Mouse (Mus musculus) neural tube, embryonic 12.5 days (tissue): ENCODE results near the gene Acvrl1. TPM values are rescaled to one million over a fixed set of nuclear protein-coding genes. Genes with fewer than 3 reads are reported as not detected.

ENCODE experiments used
- ATAC-seq: fragments of 200-750 bp; cut with Nextera tagmentation; 2 replicates; pipeline ENCODE4 v1.8.0; 2017; ENCODE audit warnings: low read depth, mild to moderate bottlenecking, moderate TSS enrichment, moderate library complexity; ENCODE audit not compliant: low FRiP score
- H3K27ac ChIP-seq: fragments of 300-500 bp; sonication (generic); 2 replicates; pipeline ENCODE4 v1.5.1; 2016
- H3K27me3 ChIP-seq: fragments of 300-500 bp; sonication (generic); replicated peaks from 2 replicates; pipeline ENCODE4 v1.6.1; 2016; ENCODE audit warnings: mild to moderate bottlenecking
- H3K36me3 ChIP-seq: fragments of 300-500 bp; sonication (generic); 2 replicates; pipeline ENCODE4 v1.6.1; 2016; ENCODE audit warnings: mild to moderate bottlenecking
- H3K4me1 ChIP-seq: fragments of 300-500 bp; sonication (generic); 2 replicates; pipeline ENCODE4 v1.6.1; 2016
- H3K4me2 ChIP-seq: fragments of 300-500 bp; sonication (generic); replicated peaks from 2 replicates; pipeline ENCODE4 v1.6.1; 2016; ENCODE audit warnings: mild to moderate bottlenecking
- H3K4me3 ChIP-seq: fragments of 300-500 bp; sonication (generic); 2 replicates; pipeline ENCODE4 v1.5.1; 2016
- H3K9ac ChIP-seq: fragments of 300-500 bp; sonication (generic); 2 replicates; pipeline ENCODE4 v1.6.1; 2016; ENCODE audit warnings: mild to moderate bottlenecking
- H3K9me3 ChIP-seq: fragments of 300-500 bp; sonication (generic); 2 replicates; pipeline ENCODE4 v1.6.1; 2016; ENCODE audit warnings: mild to moderate bottlenecking
- WGBS: fragments of 180-500 bp; shearing (Covaris S2); methylation state at CpG from one replicate; pipeline ENCODE4 v1.1.7; 2016; 5-methylcytosine and 5-hydroxymethylcytosine counted together
- polyA plus RNA-seq: library from polyadenylated mRNA; unstranded; fragments of >200 nt; fragmentation: Nextera tagmentation; extraction: Ambion mirVana; gene quantifications from 2 replicates; pipeline ENCODE4 v1.2.1, GENCODE M21; 2016

The Acvrl1 gene
- polyA plus RNA-seq, 1 experiment from 2014 or later: 8.3 TPM

GRCm38 (mm10) chr15:101163056-101163458 lies 34.7 kb downstream of the Acvrl1 start:
- H3K27ac ChIP-seq: no peak overlapping the region
- no peak overlapping the region for H3K4me3 ChIP-seq
- peak overlapping the region; percentile 8; the same call in 1 of the 2 replicates for H3K4me2 ChIP-seq
- no peak overlapping the region for H3K9ac ChIP-seq
- no peaks in the 10 kb centered on the region for H3K27me3 ChIP-seq
- H3K9me3 ChIP-seq: no peaks in the 10 kb centered on the region
- ATAC-seq: no peak
- H3K4me1 ChIP-seq: peaks cover 28% of the 10 kb centered on the region
- 19% methylated on average over 15 of the region's 15 CpGs for WGBS
- no peaks in the 10 kb centered on the region for H3K36me3 ChIP-seq

DNA sequence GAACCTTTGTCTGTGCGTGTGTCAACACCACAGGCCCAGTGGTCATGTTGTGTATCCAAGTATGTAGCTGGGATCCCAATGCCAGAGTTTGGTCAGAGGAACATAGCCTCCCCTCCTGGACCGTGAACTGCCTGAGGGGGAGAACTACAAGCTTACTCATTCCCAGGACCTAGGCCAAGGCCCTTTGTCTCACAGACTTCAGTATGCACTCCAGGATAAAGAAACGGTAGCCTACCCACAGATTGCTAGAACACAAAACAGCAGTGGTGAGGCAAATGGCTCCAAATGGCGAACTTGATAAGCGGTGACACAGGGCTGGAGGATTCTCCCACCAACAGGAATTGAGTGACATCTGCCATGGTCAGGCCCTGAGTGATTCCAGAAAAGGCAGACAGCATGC lies 35.5 kb downstream of the Acvrl1 start:
- Histone ChIP-seq H3K4me2 (no peak overlapping the region), H3K4me1 (peaks cover 28% of the 10 kb centered on the region), H3K27me3 (no peaks in the 10 kb centered on the region), H3K9ac (no peak overlapping the region), H3K9me3 (no peaks in the 10 kb centered on the region), H3K4me3 (no peak overlapping the region), H3K36me3 (no peaks in the 10 kb centered on the region), H3K27ac (no peak overlapping the region)
- 60% methylated on average over 5 of the region's 5 CpGs for WGBS
- ATAC-seq: no peak

GRCm38 (mm10) chr15:101164291-101164690 lies 36.0 kb downstream of the Acvrl1 start:
- H3K27me3 ChIP-seq: no peaks in the 10 kb centered on the region
- no peak overlapping the region for H3K27ac ChIP-seq
- peaks cover 28% of the 10 kb centered on the region for H3K4me1 ChIP-seq
- no peak overlapping the region for H3K4me3 ChIP-seq
- H3K36me3 ChIP-seq: no peaks in the 10 kb centered on the region
- H3K9ac ChIP-seq: no peak overlapping the region
- H3K9me3 ChIP-seq: no peaks in the 10 kb centered on the region
- ATAC-seq: no peak
- H3K4me2 ChIP-seq: no peak overlapping the region
- 62% methylated on average over 5 of the region's 5 CpGs for WGBS

- no peaks in the 10 kb centered on the region for H3K27me3 ChIP-seq
- WGBS: 77% methylated on average over 16 of the region's 16 CpGs
- H3K4me3 ChIP-seq: no peak overlapping the region
- ATAC-seq: no peak
- no peaks in the 10 kb centered on the region for H3K36me3 ChIP-seq
- no peak overlapping the region for H3K27ac ChIP-seq
- H3K9me3 ChIP-seq: no peaks in the 10 kb centered on the region
- H3K4me2 ChIP-seq: no peak overlapping the region
- peaks cover 19% of the 10 kb centered on the region for H3K4me1 ChIP-seq
- H3K9ac ChIP-seq: no peak overlapping the region
Observed at GRCm38 (mm10) chr15:101165658-101166437, 37.5 kb downstream of the Acvrl1 start.

GRCm38 (mm10) chr15:101167553-101167952 lies 39.2 kb downstream of the Acvrl1 start:
- H3K27me3 ChIP-seq: no peaks in the 10 kb centered on the region
- H3K36me3 ChIP-seq: no peaks in the 10 kb centered on the region
- no peak overlapping the region for H3K9ac ChIP-seq
- H3K4me3 ChIP-seq: no peak overlapping the region
- no peak overlapping the region for H3K27ac ChIP-seq
- H3K4me1 ChIP-seq: peaks cover 10% of the 10 kb centered on the region
- H3K4me2 ChIP-seq: no peak overlapping the region
- whole genome bisulfite sequencing: 70% methylated on average over 11 of the region's 11 CpGs
- no peaks in the 10 kb centered on the region for H3K9me3 ChIP-seq
- no peak for ATAC-seq

DNA sequence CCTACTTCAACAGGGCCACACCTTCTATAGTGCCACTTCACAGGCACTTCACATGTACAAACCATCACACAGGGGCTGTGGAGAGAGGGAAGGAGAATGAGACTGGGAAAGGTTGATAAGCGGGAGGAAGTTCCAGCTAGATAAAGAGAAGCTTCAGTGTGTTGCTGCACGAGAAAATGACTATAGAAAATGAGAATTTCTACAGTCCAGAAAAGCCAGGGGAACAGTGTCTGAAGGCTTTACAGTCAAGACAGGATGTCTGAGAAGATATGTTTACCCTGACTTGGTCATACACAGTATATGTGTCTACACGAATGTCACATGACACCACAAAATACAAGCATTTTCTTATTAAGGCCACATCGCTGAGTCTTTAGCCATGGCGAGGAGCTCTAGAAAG lies 41.6 kb downstream of the Acvrl1 start:
- no peak overlapping the region for H3K4me3 ChIP-seq
- H3K4me2 ChIP-seq: no peak overlapping the region
- H3K36me3 ChIP-seq: no peaks in the 10 kb centered on the region
- peaks cover 4% of the 10 kb centered on the region; the same call in 1 of the 2 replicates for H3K4me1 ChIP-seq
- no peak for ATAC-seq
- H3K9ac ChIP-seq: no peak overlapping the region
- H3K27me3 ChIP-seq: no peaks in the 10 kb centered on the region
- 89% methylated on average over 5 of the region's 5 CpGs for WGBS
- no peak overlapping the region for H3K27ac ChIP-seq
- H3K9me3 ChIP-seq: no peaks in the 10 kb centered on the region

GRCm38 (mm10) chr15:101170413-101170980 lies 42.2 kb downstream of the Acvrl1 start:
- H3K9me3 ChIP-seq: no peaks in the 10 kb centered on the region
- H3K4me2 ChIP-seq: no peak overlapping the region
- peaks cover 10% of the 10 kb centered on the region for H3K4me1 ChIP-seq
- no peaks in the 10 kb centered on the region for H3K27me3 ChIP-seq
- H3K4me3 ChIP-seq: no peak overlapping the region
- no peak for ATAC-seq
- no peak overlapping the region for H3K27ac ChIP-seq
- H3K36me3 ChIP-seq: no peaks in the 10 kb centered on the region
- H3K9ac ChIP-seq: no peak overlapping the region
- WGBS: 79% methylated on average over 10 of the region's 10 CpGs

DNA sequence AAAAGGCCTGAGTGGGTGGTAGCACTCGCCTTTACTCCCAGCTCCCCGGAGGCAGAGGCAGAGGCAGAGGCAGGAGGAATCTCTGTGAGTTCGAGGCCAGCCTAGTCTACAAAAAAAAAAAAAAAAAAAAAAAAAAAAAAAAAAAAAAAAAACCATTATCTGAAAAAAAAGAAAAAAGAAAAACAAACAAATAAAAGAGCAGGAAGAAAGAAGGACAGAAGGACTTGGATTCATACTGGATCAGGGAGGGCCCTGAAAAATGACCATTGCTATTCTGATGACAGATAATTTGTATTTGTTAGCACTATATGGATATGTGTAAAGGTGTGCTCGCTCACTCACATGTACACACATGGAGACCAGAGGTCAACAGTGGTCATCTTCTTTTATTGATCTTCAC lies 43.0 kb downstream of the Acvrl1 start:
- ATAC-seq: no peak
- H3K4me2 ChIP-seq: no peak overlapping the region
- WGBS: 83% methylated on average over 4 of the region's 4 CpGs
- peaks cover 17% of the 10 kb centered on the region for H3K4me1 ChIP-seq
- no peaks in the 10 kb centered on the region for H3K27me3 ChIP-seq
- H3K9me3 ChIP-seq: no peaks in the 10 kb centered on the region
- no peak overlapping the region for H3K9ac ChIP-seq
- H3K4me3 ChIP-seq: no peak overlapping the region
- no peaks in the 10 kb centered on the region for H3K36me3 ChIP-seq
- no peak overlapping the region for H3K27ac ChIP-seq

DNA sequence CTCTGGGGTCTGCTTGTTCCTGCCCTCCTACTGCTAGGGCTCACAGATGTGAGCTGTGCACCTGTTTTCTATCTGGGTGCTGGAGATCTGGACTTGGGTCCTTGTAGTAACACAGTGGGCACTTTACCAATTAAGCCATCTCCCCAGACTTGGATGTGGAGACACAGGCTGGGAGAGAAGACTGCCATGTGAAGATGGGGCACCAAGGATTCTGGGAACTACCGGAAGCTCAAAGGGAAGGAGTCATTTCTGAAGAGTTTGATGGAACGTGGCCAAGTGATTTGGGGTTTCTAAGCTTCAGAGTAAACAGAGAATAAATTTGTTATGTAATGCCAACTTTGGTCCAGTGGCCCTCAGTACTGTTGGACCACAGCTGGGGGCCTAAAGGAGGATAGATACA lies 43.7 kb downstream of the Acvrl1 start:
- Histone ChIP-seq H3K4me2 (no peak overlapping the region), H3K9ac (no peak overlapping the region), H3K4me1 (peaks cover 24% of the 10 kb centered on the region), H3K4me3 (no peak overlapping the region), H3K27ac (no peak overlapping the region), H3K36me3 (no peaks in the 10 kb centered on the region), H3K27me3 (no peaks in the 10 kb centered on the region), H3K9me3 (no peaks in the 10 kb centered on the region)
- WGBS: 88% methylated on average over 2 of the region's 2 CpGs
- ATAC-seq: no peak

GRCm38 (mm10) chr15:101173421-101174211 lies 45.3 kb downstream of the Acvrl1 start, which contains the start of gene Acvr1b:
Gene Acvr1b (plus strand): TSS chr15:101174067.
- Histone ChIP-seq H3K27me3 (no peaks in the 10 kb centered on the region), H3K9me3 (no peaks in the 10 kb centered on the region), H3K4me3 (peak within 1 kb of the TSS; percentile 87), H3K27ac (peak within 1 kb of the TSS; percentile 68; the same call in 1 of the 2 replicates), H3K4me1 (peaks cover 36% of the 10 kb centered on the region), H3K36me3 (no peaks in the 10 kb centered on the region), H3K9ac (peak within 1 kb of the TSS; percentile 94), H3K4me2 (peak within 1 kb of the TSS; percentile 91)
- WGBS: under 1% methylated on average over 50 of the region's 87 CpGs
- peak; percentile 88 for ATAC-seq

- Histone ChIP-seq H3K9me3 (no peaks in the 10 kb centered on the region), H3K36me3 (no peaks in the 10 kb centered on the region), H3K9ac (peak overlapping the region; percentile 94), H3K4me1 (peaks cover 43% of the 10 kb centered on the region), H3K4me3 (peak overlapping the region; percentile 87), H3K27ac (peak overlapping the region; percentile 68; the same call in 1 of the 2 replicates), H3K4me2 (peak overlapping the region; percentile 91), H3K27me3 (no peaks in the 10 kb centered on the region)
- peak; percentile 75 for ATAC-seq
- under 1% methylated on average over 45 of the region's 46 CpGs for WGBS
Observed at GRCm38 (mm10) chr15:101174294-101175130, 46.2 kb downstream of the Acvrl1 start.
